Comparison of ENCODE assay signal across 17 mouse cellular contexts in the genomic region with DNA sequence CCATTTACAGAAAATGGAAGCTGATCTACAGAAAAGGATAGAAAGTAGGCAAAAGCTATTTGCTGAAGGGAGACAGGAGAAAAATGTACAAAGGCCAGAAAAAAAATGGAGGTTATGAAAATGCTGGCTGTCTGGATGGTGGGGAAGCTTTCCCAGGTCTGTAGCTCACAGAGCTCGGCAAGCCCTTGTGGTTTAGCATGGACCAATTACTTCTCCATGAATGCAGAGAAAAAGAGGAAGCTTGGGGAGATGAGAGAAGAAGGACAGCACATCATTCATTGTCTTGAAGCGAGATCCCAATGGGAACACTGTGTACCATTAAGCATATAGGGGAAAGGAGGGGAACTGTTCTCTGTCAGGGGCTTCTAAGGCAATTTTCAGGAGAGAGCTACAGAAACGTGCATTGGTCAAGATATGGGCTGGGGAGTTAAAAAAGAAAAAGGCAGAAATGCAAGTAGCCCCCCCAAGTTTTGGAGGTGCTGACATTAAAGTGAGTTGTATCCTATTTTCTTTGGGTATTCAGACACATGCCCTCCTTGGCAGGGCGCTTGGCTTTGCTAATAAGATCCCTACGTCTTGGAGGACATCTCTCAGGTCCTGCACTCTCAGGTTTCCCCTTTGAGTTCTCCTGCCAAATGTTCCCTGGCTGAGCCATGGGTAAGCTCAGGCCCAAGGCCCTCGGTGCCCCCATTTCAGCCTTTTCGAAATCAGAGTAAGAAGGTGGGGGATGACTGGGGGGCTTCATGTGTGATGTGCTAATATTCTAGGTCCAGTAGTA.
DNase-seq lines count a peak whose midpoint lies in the region; ATAC-seq lines count a peak whose summit lies in the region.
"Had no signal": no experiment of that assay in that cellular context is flagged by ENCODE, and none has a peak within 500 bp of the region (broad histone marks: within the 10 kb centered on the region; RNA-seq: fewer than 3 reads in every experiment).

No protein-coding gene starts in this region.

- DNase-seq in gastrocnemius, adult 18-20 months (ENCODE audit: low spot score), result peak; percentile 85
- DNase-seq in gastrocnemius, postnatal 4 days (ENCODE audit: low spot score in 2 of 2), result no peak
- no peak for DNase-seq in lung, postnatal 14 days
- no peak for DNase-seq in testis, postnatal 14 days (ENCODE audit: low spot score)
- no peak for DNase-seq in testis, postnatal 10 days (ENCODE audit: low spot score)
- DNase-seq in cerebellum, postnatal 36 days, result no peak
- DNase-seq: cerebellum, adult 8-10 months; kidney, postnatal 4 days; left cerebral cortex, postnatal 4 days; right cerebral cortex, postnatal 25 days; thymus, postnatal 36 days had no signal

- no peak overlapping the region for H3K9ac ChIP-seq in lung, embryonic 16.5 days (ENCODE audit: low read length)
- H3K9ac ChIP-seq: midbrain, embryonic 13.5 days; neural tube, embryonic 15.5 days had no signal

- no peak overlapping the region for H3K4me3 ChIP-seq in lung, embryonic 16.5 days (ENCODE audit: low read length)
- H3K4me3 ChIP-seq: midbrain, embryonic 13.5 days; neural tube, embryonic 15.5 days had no signal

- WGBS in lung, embryonic 16.5 days, result 86% methylated on average over 7 of the region's 7 CpGs

- peak overlapping the region; percentile 58 for H3K27ac ChIP-seq in lung, embryonic 16.5 days (ENCODE audit: low read length)
- H3K27ac ChIP-seq: midbrain, embryonic 13.5 days; neural tube, embryonic 15.5 days had no signal

- peaks cover 50% of the 10 kb centered on the region for H3K4me1 ChIP-seq in lung, embryonic 16.5 days (replicated peaks; ENCODE audit: control insufficient read depth, insufficient read depth, low read length)

- H3K36me3 ChIP-seq in lung, embryonic 16.5 days (ENCODE audit: control insufficient read depth, insufficient read depth, low read length), result no peaks in the 10 kb centered on the region
- H3K36me3 ChIP-seq: midbrain, embryonic 13.5 days; neural tube, embryonic 15.5 days had no signal

- H3K9me3 ChIP-seq in lung, embryonic 16.5 days (ENCODE audit: control insufficient read depth, low read length), result no peaks in the 10 kb centered on the region
- H3K9me3 ChIP-seq: midbrain, embryonic 13.5 days; neural tube, embryonic 15.5 days had no signal

- no peak overlapping the region for H3K4me2 ChIP-seq in lung, embryonic 16.5 days (ENCODE audit: low read depth, low read length)
- H3K4me2 ChIP-seq: midbrain, embryonic 13.5 days; neural tube, embryonic 15.5 days had no signal

- H3K27me3 ChIP-seq in lung, embryonic 16.5 days (ENCODE audit: control insufficient read depth, insufficient read depth, low read depth, low read length), result no peaks in the 10 kb centered on the region
- H3K27me3 ChIP-seq: CH12.LX; neural tube, embryonic 15.5 days had no signal

- ATAC-seq in lung, embryonic 16.5 days (ENCODE audit: low read depth), result no peak
- peak; percentile 47 for ATAC-seq in granulocyte monocyte progenitor cell, adult 5-6 weeks (replicated peaks; ENCODE audit: poor library complexity, severe bottlenecking)
- ATAC-seq: inflammation-experienced regulatory T-cells, adult 6 months; midbrain, embryonic 13.5 days had no signal
